Mouse (Mus musculus): ENCODE measurements around the gene Cul1. TPM values are rescaled to one million over a fixed set of nuclear protein-coding genes. Genes with fewer than 3 reads are reported as not detected.

Cul1 gene
- total RNA-seq, 2 experiments from 2014 or later, result 115 to 124 TPM

Other genes starting within 250 kb of the Cul1 start
- 10 to 100 TPM; 33.5 to 35.7 TPM for gene Ezh2, start 141.9 kb downstream of the Cul1 start, total RNA-seq (2021)